Mouse (Mus musculus): Measurements from ENCODE around the gene Lhfpl2.

- no peak for TF ChIP-seq CTCF (conservative IDR thresholded peaks at IDR 0.05 in 1 of 2, IDR thresholded peaks at IDR 0.05 in 1 of 2; ENCODE audit: low read depth in 2 of 2, low read length in 2 of 2)
- TF ChIP-seq UBTF (IDR thresholded peaks at IDR 0.05; ENCODE audit: low read depth, low read length): no peak
- TF ChIP-seq NRF1 (IDR thresholded peaks at IDR 0.05; ENCODE audit: low read depth, low read length): no peak
- TF ChIP-seq POLR2A (IDR thresholded peaks at IDR 0.05; ENCODE audit: low read depth, low read length): no peak
Measured at GRCm38 (mm10) chr13:94091366-94091765, 33.8 kb downstream of the Lhfpl2 start.
